In genomic region chr2:92401091-92401561, GRCm38 (mm10) we compare ENCODE assay signal across 8 mouse cellular contexts. TPM values are rescaled to one million over a fixed set of nuclear protein-coding genes. Genes with fewer than 3 reads are reported as not detected.
DNase-seq lines count a peak whose midpoint lies in the region; ATAC-seq lines count a peak whose summit lies in the region.

Mapk8ip1 (minus strand) TSS chr2:92401263.

- no peak for DNase-seq in adrenal gland, adult 18-20 months (ENCODE audit: low spot score in 2 of 2)
- DNase-seq in adrenal gland, adult (ENCODE audit: inconsistent age in 2 of 2, low spot score in 1 of 2), result no peak
- no peak for DNase-seq in lung, postnatal 36 days
- DNase-seq in forebrain, embryonic 10.5 days (ENCODE audit: extremely low spot score, low spot score), result peak; percentile 48
- DNase-seq in kidney, postnatal 4 days, result peak; percentile 58 to 67
- DNase-seq in midbrain, embryonic 10.5 days (ENCODE audit: low spot score), result peak; percentile 57
- no peak for DNase-seq in B cell, adult 2 months

- no peaks in the 10 kb centered on the region for H3K9me3 ChIP-seq in lung, embryonic 16.5 days (ENCODE audit: control insufficient read depth, low read length)
- H3K9me3 ChIP-seq in forebrain, embryonic 10.5 days, result no peaks in the 10 kb centered on the region
- H3K9me3 ChIP-seq in midbrain, embryonic 10.5 days (replicated peaks), result no peaks in the 10 kb centered on the region

- peaks cover 5% of the 10 kb centered on the region for H3K4me1 ChIP-seq in lung, embryonic 16.5 days (replicated peaks; ENCODE audit: control insufficient read depth, insufficient read depth, low read length)
- peaks cover 56% of the 10 kb centered on the region for H3K4me1 ChIP-seq in forebrain, embryonic 10.5 days
- peaks cover 75% of the 10 kb centered on the region for H3K4me1 ChIP-seq in midbrain, embryonic 10.5 days

- ATAC-seq in lung, embryonic 16.5 days (ENCODE audit: low read depth), result peak; percentile 83

- peak within 1 kb of the TSS; percentile 98 for H3K4me2 ChIP-seq in lung, embryonic 16.5 days (ENCODE audit: low read depth, low read length)

- H3K9ac ChIP-seq in lung, embryonic 16.5 days (ENCODE audit: low read length), result peak within 1 kb of the TSS; percentile 70

- no peak within 1 kb of the TSS for H3K27ac ChIP-seq in lung, embryonic 16.5 days (ENCODE audit: low read length)
- H3K27ac ChIP-seq in forebrain, embryonic 10.5 days, result peak within 1 kb of the TSS; percentile 88
- H3K27ac ChIP-seq in midbrain, embryonic 10.5 days (replicated peaks), result peak within 1 kb of the TSS; percentile 91

- H3K27me3 ChIP-seq in lung, embryonic 16.5 days (ENCODE audit: control insufficient read depth, insufficient read depth, low read depth, low read length), result peaks cover 7% of the 10 kb centered on the region
- peaks cover 21% of the 10 kb centered on the region for H3K27me3 ChIP-seq in forebrain, embryonic 10.5 days (ENCODE audit: poor library complexity, severe bottlenecking)
- 0 out of 2 replicates have a peak, but pooled peaks cover 5% of the 10 kb centered on the region for H3K27me3 ChIP-seq in midbrain, embryonic 10.5 days (ENCODE audit: low read depth, poor library complexity, severe bottlenecking)

- peaks cover 18% of the 10 kb centered on the region for H3K36me3 ChIP-seq in lung, embryonic 16.5 days (ENCODE audit: control insufficient read depth, insufficient read depth, low read length)
- peaks cover 31% of the 10 kb centered on the region for H3K36me3 ChIP-seq in forebrain, embryonic 10.5 days (replicated peaks)
- peaks cover 31% of the 10 kb centered on the region for H3K36me3 ChIP-seq in midbrain, embryonic 10.5 days

- H3K4me3 ChIP-seq in lung, embryonic 16.5 days (ENCODE audit: low read length), result peak within 1 kb of the TSS; percentile 68
- peak within 1 kb of the TSS; percentile 78 for H3K4me3 ChIP-seq in forebrain, embryonic 10.5 days
- peak within 1 kb of the TSS; percentile 80 for H3K4me3 ChIP-seq in midbrain, embryonic 10.5 days

- WGBS in lung, embryonic 16.5 days, result 2% methylated on average over 22 of the region's 59 CpGs
- WGBS in forebrain, embryonic 10.5 days, result 5% methylated on average over 52 of the region's 59 CpGs
- WGBS in midbrain, embryonic 10.5 days, result 7% methylated on average over 54 of the region's 59 CpGs

RNA-seq across cellular contexts. Expression of gene Mapk8ip1, which starts in this region (rescaled TPM):
- total RNA-seq in adrenal gland, adult 18-20 months (2021), result 10 to 100 TPM; 29.6 to 32.3 TPM
- 8.9 and 11.0 TPM in 2 replicates for polyA plus RNA-seq in lung, embryonic 16.5 days (2015; fragmentation: Nextera tagmentation; extraction: Ambion mirVana)
- polyA plus RNA-seq in forebrain, embryonic 10.5 days (2016; fragmentation: Nextera tagmentation; extraction: Ambion mirVana), result 47.0 and 48.1 TPM in 2 replicates
- polyA plus RNA-seq in midbrain, embryonic 10.5 days (2016; fragmentation: Nextera tagmentation; extraction: Ambion mirVana), result 58.3 and 70.5 TPM in 2 replicates

Comparison
In these comparisons a context has a peak if more than half of its experiments do, and no peak if none do; other contexts are left out.
1. DNase-seq: peak in forebrain, embryonic 10.5 days (single experiment), kidney, postnatal 4 days (2 of 2) and midbrain, embryonic 10.5 days (single experiment); none in adrenal gland, adult 18-20 months (0 of 2), adrenal gland, adult (0 of 2), lung, postnatal 36 days (single experiment) and B cell, adult 2 months (0 of 2).
2. Peak in every context shown above with its lines, with median percentiles within 50 percentile points of each other: H3K4me3 ChIP-seq.